Mouse (Mus musculus) megakaryocyte progenitor cell, adult 5-6 weeks (primary cell): ENCODE measurements around the gene Axl. TPM values are rescaled to one million over a fixed set of nuclear protein-coding genes. Genes with fewer than 3 reads are reported as not detected.

ENCODE experiments used
- ATAC-seq: replicated peaks from 2 replicates; pipeline ENCODE4 v1.8.0; 2016; ENCODE audit warnings: mild to moderate bottlenecking, moderate TSS enrichment, inconsistent platforms; ENCODE audit not compliant: poor library complexity
- total RNA-seq, 2 experiments: library from RNA; stranded (forward) in 1 of 2; stranded (reverse) in 1 of 2; fragments of 157-497, 149-512 nt in 1 of 2; fragments of 200-1000 nt in 1 of 2; gene quantifications; 2 replicates each; pipeline versions ENCODE4 v1.2.3 to v1.2.4; 2015 to 2017

Axl gene
- 1.1 and 2.3 TPM in 2 replicates for total RNA-seq (2015)
- 1.5 and 1.9 TPM in 2 replicates for total RNA-seq (2017)

DNA sequence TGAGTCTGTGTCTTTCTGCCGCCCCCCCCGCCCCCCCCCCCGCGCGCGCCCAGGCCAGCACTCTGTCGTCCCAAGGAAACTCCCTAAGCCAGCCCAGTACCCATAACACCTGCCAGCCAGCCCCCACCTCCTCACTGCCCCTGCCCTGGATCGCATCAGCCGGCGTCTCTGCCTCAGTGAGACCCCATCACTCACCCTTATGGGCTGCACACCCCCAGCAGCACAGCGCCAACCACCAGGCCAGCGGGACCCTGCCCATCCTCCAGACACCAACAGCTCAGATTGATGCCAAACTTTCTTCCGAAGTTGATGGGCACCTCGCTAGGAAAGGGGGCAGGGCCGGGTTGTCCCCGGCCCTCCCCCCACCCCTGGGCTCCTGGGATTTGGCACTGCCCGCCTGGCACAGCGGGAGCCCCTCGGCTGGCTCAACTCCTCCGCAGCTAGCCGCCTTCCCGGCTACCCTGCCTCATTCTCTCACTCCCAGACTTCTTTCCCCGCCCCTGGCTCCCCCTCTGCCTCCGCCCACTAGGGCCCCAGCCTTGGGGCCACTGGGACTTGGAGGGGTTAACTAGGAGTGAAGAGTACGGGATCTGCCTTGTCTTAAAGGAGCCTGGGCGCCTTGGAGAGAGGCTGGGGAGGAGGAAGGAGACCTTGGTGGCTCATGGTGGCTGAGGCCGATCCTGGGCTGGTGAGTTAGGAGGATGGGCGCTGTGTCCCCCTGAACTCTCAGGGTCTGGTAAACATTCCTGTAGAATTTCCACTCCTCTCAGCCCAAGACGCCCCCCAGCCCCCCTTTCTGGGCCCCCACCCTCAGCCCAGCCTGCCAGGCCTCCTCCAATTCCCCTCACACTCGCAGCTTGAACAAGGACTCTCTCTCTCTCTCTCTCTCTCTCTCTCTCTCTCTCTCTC lies at the start of gene Axl:
Gene Axl, minus strand, starts transcription at position 486 of the 909 bp plus-strand sequence.
- ATAC-seq = peak; percentile 16; the same call in 1 of the 2 replicates

DNA sequence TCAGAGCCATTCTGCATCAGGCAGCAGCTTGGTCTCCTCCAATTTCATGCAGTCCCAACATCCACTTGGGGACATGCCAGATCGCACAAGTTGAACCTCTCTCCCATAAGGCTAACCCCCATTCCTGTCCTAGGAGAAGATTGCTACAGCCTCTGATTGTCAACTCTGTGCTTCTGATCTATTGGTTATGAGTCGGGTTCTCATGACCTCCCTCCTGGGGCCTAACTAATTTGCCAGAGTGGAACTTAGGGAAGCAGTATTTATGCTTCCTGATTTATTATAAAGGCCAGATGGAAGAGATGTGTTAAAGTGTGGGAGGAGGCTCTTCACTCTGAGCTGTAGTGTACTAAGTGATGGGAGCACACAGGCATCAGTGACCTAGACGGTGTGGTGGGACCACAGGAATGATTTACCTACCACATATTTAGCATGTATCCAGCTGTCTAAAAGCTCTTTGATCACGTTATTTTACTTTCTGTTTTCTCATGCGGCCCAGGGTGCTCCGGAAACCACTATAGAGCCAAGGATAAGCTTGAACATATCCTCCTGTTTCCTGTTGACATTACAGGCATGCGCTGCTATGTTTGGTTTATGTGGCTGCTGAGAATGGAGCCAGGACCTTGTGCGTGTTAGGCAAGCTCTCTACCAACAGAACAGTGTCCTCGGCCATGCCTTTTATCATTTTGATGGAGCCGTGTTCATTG lies 46.8 kb upstream of the Axl start:
- ATAC-seq = peak; percentile 37

DNA sequence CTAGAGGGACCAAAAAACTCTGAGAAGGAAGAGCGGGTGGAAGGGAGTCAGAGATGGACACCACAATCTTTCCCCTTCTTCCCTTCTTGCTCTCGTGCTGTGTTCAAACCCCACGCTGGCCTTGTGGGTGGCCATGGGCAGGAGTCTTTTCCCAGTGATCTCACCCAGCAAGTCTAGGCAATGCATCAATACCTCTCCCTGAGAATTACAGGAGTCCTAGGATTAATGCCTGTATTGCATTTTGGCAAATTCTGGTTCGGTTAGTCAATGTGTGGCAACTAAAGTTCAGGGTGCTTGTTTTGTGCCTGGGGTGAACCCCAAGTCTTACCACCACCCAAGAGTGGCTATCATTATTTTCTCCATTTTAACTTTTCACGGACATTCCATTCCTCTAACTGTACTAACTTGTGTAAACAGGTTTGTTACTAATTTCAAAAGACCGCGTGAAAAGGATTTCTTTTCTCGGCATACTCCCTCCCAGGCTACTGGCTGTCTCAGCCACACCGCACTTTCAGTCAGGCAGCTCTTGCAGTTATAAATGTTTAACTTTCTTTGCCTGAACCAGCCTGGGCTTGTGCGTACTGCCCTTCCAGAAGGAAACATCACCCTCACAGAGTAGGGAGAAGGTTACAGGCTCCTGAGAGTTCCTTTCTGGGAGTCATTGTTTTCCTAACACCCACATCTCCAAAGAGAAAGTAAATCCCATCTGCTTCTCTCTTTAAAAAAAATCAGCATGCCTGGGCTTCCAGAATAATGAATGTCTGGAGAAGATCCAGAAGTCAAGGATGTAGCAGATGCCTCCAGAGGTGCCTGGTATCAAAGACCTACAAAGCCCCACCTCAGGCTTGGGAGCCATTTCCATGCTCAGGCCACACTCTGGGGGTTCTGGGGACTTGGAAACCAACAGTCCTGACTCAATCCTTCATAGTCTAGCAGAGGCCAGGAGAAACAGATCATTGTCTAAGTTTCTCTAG lies 43.3 kb upstream of the Axl start:
- no peak for ATAC-seq

DNA sequence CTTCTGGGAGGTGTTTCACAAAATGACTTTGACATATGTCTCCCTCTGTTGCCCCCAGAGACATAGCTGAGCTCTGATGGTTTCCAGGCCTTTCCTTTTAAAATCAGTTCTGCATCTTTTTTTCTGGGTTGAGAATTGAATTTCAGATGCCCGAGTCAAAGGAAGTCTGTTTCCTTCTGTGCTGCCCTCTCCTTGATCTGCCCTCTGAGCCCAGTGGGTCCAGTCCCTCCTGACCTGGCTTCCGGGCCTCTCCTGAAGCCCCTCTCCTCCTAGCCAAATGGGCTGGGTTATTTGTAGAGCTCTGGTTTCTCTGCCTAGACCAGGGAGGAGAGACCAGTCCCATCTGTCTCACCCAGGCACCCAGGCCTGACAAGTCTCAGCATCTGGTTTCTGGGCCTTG lies 41.7 kb upstream of the Axl start:
- no peak for ATAC-seq

DNA sequence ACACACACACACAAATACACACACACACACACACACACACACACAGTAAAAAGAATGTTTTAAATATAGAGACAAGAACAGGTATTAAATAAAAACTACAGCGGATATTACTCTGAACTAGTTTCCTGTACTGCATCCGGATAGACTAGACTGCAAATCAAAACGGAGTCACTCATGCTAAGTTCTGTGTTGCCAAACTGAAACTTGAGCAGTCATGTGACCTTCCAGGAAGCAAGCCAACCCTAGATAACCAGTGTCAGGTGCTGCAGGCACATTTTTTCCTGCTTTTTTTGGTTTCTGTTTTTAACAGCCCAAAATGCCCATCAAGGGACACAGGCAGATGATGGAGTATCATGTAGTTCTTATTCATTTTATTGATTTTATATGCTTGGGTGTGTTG lies 38.7 kb upstream of the Axl start:
- peak; percentile 88 for ATAC-seq

DNA sequence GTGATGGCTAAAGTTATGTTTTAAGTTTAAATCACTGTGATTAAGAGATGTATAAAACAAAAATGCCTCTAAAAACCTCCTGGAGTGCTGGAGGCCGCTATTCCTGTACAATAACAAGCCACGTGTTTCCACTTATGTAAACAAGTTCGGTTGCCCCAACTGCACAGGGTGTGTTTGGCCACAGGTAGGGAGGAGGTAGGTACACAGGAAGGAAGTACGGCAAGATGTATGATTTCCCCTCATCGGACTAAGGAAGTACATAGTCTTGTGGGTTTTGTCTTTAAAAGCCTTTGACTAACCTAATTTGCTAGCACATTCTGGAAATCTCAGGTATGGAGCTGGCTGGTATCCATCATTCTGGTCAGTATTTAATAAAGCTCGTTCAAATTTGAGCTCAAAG lies 37.5 kb upstream of the Axl start:
- no peak for ATAC-seq

DNA sequence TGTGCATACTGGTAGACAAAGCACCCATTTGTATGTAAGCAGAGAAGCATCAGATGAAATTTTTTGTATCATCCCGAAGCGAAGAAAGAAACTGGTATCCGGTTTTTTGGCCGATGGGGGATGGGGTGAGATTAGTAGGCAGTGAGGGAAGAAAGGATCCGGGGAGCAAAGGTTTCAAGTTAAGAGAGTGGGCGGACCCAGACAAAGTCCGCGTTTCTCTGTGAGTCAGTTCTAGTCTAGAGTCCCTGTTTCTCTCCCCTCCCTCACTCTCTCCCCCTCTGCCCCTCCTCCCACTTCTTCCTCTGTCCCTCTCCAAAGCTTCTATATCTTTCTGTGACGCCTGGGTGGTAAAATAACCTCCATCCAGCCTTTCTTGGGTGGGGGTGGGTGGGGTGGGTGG lies 36.5 kb upstream of the Axl start:
- ATAC-seq = no peak

DNA sequence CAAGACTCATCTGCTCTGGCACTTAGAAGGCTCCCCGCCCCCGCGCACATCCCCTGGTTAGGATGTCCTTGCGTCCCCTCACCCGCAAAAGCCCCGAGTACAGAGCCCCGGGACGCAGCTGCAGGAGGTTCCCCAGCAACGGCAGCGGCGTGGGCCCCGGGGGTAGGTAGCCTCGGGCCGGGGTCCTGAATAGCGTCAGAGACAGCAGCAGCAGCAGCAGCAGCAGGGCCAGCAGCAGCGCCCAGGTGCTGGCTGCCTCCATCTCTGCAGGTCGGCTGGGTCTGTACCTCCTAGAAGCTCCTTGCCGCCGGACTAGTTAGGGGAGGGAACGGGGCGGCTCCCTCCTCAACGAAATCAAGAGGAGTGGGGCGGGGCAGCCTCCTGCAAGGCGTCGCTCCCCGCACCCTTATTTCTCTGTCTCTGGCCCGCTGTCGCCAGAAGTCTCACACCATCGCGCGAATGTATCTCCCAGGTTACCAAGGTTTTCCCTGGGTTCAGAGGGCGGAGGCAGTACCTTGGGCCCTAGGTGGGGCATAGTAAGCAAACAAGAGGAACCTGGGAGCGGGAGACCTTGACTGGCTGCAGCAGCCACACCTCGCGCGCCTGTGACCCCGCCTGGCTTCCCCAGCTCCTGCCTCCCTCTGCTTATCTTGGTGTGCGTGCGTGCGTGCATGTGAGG lies 27.9 kb upstream of the Axl start, which contains the start of gene Cyp2s1:
Gene Cyp2s1, minus strand, starts transcription at position 673 of the 679 bp plus-strand sequence.
- peak; percentile 70 for ATAC-seq

DNA sequence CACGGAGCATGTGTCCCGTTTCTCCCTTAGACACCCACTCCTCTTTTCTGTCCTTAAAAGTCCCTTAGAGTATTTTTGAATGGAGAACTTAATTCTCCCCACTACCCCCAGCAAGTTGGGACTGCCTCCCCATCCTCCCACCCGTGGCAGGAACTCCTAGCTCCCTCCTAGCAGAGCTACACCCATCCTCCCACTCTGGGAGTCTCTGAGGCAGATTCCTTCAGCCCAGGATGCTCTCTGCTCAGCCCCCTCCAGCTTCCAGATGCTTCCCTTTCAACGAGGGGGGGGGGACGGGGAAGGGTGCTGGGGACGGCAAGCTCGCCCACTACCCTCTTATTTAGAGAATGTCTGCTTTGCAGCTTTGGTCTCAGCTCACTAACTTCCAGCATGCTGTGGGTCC lies 27.1 kb upstream of the Axl start:
- ATAC-seq = no peak

DNA sequence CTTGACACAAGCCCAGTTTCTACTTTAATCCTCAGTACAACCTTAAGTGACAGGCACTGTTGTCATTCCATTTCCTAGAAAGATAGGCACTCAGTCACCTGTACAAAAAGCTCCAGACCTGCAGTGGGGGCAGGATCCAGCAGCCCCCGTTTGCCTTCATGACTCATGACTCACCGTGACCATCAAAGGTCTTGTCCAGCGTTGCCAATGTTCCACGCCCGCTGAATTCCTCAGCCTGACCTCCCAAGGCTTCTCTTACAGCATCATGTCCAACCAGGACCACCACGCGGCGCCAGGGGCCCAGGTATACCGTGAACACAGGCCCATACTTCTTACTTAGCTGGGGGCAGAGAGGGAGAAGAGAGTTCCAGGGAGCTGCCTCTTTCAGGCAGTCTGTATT lies 26.2 kb upstream of the Axl start:
- no peak for ATAC-seq

DNA sequence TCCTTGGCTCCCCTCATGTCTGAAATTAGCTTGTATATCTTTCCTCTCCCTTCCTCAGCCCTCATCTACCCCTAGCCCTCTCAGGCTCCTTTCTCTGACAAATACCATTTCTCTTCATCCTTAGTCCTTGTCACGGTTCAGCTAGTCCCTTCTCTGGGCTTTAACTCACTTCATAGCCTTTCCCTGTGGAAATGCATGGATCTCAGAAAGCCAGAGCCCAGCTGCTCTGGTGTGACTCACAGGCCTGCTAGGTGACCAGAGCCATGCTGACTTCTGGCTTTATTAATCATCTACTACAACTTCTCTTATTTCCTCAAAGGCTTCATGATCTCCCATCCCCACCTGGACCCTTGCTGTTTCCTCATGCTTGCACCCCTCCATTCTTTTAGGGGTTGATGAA lies 23.7 kb upstream of the Axl start:
- no peak for ATAC-seq

DNA sequence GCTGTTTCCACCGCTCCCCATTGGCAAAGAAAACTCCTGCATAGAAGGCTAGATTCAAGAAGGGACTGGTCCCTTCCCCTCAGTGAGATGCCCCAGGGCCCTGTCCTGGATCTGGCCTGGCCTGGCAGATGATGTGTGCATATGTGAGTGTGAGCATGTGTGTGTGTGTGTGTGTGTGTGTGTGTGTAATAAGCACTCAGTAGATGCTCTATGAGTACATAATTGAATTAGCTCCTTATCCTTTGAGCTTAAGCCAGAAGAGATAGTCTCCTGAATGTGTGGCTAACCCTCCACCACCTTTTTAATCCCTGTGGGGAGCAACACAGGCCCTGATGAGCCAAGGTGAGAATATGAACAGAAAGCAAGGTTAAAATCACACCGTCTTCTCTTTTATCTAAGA lies 23.2 kb upstream of the Axl start:
- no peak for ATAC-seq

DNA sequence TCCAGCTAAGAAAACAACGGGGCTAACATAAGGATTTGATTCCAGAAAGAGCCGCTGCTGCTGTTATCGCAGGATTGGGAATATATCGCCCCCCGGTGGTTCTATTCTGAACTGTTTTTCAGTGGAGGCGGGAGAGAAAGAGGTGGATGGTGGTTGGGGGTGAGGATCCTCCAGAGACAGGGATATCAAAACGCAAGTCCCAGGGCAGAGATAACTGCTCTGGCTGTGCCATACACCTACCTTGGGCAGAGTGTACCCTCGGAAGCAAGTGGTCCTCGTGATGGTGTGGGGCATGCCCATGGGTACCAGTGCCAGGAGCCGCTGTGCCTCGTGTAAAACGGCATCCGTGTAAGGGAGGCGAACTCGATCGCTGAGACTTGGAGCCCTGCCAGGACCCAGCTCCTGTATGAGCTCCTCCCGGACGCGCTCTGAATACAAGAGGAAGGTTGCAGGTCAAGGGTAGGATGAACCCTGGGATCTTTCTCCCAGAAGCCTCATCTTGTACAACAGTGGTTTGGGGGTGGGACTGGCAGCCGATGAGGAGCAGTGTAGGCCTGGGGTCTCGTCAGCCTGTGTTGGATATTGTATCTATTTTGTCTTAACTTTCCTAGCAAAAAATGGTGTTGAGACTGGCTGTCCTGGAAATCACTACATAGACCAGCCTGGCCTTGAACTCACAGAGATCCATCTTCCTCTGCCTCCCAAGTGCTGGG lies 17.3 kb upstream of the Axl start:
- ATAC-seq = peak; percentile 90

DNA sequence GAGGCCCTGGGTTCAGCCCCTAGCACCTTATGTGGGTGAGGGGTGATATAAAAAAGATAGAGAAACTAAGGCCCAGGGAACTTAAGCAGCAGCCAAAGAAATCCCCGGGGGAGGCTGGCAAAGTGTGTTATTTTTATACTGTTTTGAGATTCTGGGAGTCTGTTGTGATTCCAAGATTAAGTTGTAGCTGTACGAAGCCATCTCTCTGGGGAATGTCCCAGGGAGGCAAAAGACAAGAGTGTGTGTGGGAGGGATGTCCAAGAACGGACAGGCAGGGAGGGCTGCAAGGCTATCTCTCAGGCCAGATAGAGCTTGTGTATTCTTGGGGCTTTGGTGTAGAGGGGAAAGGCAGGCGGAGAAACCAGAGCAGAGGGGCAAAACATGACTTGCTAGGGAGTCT lies 16.3 kb upstream of the Axl start:
- no peak for ATAC-seq

DNA sequence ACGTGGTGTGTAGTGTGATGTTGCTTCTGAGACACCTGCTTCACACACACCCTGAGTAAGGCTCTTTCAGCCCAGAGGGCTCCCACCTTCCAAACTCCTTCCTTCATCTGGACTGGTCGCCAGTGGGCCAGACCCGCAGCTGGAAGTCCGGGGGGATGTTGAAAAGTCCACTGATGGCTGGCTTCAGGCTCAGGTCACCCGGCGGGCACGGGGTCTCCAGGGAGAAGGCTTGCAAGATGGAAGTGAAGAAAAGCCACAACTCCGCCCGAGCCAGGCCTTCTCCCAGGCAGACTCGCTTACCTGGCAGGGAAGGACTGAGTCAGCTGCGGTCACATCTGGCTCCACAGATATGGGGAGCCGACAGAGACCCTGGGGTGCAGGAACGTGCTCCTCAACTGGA lies 15.0 kb upstream of the Axl start:
- ATAC-seq = no peak

DNA sequence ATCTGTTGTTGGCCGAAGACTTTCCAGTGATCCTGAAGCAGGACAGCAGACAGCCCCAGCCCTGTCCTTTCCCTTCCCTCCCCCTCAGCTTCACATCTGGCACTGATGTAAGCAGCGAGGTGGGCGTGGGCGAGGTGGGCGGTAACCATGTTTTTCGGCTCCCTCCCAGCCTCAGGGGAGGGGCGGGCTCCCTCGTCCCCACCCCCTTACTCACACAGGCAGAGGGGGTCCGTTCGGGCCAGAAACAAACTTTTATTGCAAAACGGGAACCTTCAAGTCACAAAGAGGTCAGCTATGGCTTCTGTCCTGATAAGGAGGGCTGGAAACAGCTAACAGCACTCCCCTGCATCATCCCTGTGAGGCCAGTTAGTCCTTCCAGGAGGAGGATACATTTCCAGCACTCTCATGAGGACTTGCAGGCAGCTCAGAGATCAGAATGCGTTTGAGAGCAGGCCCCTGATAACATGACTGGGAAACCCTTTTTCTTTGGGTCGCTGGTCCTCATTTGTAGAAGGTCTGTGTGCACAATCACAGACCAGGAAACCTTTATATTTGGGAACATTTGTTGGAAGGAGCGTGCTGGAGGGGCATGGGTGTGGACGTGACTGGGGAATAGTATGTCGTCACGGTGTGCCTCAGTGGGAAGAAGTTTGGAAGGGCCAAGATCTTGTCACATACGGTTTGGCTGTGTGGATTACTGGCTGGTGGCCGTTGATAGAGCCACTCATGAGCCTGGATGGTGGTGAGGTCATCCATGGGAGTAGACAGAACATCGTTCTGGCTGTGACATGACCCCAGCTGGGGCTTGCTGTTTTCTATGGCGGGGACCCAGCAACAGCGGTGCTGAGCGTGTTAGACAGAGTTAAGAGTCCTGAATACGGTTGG lies 14.0 kb upstream of the Axl start:
- ATAC-seq = no peak; the same call in 1 of the 2 replicates

DNA sequence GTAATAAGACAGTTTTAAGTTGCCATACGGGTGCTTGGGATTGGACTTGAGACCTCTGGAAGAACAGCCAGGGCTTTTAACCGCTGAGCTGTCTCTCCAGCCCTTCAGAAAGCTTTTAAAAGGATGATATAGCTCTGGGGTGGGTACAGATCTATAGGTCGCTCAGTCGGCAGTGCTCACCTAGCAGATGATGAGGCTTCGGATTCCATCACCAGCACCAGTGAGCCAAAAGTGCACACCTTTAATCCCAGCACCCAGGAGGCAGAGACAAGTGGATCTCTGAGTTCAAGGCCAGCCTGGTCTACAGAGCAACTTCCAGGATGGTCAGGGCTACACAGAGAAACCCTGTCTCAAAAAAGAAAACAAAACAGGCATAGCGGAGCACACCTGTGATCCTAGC lies 12.5 kb upstream of the Axl start:
- ATAC-seq = no peak

DNA sequence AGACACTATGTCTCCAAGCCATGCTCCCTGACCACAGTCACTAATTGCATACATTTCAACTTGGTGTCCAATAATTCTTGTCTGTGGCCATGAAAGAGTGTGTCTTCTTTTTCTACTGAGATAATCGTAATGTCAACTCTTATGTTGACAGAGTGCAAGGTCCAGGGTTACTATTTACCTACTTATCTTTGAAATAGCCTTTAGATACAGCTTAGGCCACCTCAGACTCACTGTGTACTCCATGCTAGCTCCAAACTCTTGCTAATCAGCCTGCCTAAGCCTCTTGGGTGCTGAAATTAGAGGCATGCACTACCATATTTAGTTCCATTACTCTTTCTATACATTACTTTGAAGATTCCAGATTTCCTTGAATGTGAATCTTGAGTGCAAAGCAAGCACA lies 10.9 kb upstream of the Axl start:
- ATAC-seq = no peak

DNA sequence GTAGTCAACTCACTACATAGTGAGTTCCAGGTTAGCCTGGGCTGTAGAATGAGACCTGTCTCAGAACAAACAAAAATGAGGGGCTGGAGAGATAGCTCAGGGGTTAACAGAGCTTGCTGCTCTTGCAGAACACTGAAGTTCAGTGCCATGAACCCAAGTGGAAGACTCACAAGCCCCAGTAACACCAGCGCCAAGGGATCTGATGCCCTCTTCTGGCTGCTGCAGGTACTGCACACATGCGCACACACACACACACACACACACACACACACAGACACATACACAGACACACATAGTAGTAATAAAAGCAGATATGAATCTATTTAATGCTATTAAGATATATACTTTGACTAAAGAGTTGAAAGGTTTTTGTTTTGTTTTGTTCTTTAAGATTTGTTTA lies 10.0 kb upstream of the Axl start:
- no peak for ATAC-seq
